Mouse (Mus musculus): Measurements from ENCODE around the gene Gpr162.
"Not testable (repeated sequence)": the region's sequence is repeated elsewhere in the genome, so short reads cannot be mapped to it uniquely, and the experiment has no call there.

Gpr162 gene

GRCm38 (mm10) chr6:124836411-124836810, 27.4 kb downstream of the Gpr162 start:
- DNase-seq, result no peak

- DNase-seq, result peak; percentile 61
Observed at GRCm38 (mm10) chr6:124835531-124835930, 28.3 kb downstream of the Gpr162 start.

DNA sequence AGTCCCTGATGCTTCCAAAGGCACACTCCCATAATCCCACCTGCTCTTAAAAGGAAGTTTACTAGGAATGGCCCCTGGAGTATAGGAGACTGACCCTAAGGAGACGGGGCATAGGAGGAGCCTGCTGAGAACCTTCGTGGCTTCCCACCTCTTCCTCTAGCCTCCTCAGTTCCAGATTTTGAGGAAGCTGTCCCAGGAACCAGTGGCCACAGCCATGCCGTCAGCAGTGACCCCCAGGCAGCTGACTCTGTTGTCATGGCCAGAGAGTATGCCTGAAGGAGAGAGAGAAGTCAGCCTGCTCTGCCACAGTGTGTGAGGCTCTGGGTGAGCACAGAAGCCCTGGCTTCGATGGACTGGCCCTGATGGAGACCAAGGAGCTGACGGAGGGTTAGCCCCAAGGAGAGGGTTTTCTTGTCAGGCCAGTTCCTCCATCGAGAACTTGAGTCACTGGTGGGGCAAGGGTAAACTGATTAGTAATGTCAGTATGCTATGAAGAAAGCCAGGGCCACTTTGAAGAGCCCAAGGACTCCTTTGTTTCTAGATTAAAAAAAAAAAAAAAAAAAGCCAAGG, 29.2 kb downstream of the Gpr162 start:
- peak; percentile 38 for DNase-seq

GRCm38 (mm10) chr6:124831649-124832048, 32.1 kb downstream of the Gpr162 start:
- no peak for DNase-seq

DNA sequence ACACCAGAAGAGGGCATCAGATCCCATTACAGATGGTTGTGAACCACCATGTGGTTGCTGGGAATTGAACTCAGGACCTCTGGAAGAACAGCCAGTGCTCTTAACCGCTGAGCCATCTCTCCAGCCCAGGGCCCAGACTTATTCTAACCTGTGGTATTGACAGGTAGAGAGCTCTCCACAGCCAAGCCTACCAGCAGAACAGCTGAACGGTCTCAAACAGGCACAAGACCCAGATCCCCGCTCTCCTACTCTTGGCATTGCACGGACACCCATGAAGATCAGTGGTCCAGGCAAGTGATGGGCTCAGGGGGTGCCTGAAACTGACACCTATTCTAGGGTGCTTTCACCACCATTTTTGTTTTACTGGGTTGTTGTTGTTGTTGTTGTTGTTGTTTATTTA, 32.6 kb downstream of the Gpr162 start:
- not testable (repeated sequence) for DNase-seq

GRCm38 (mm10) chr6:124829799-124830700, 33.7 kb downstream of the Gpr162 start:
- DNase-seq, result peak; percentile 98

GRCm38 (mm10) chr6:124828868-124829798, 34.6 kb downstream of the Gpr162 start, which contains the start of the genes Usp5 and Cdca3:
Gene Usp5 (minus strand): TSS chr6:124829484.
Gene Cdca3 (plus strand): TSS chr6:124829547.
- DNase-seq, result peak; percentile 99

GRCm38 (mm10) chr6:124828101-124828592, 35.6 kb downstream of the Gpr162 start:
- peak; percentile 40 for DNase-seq

DNA sequence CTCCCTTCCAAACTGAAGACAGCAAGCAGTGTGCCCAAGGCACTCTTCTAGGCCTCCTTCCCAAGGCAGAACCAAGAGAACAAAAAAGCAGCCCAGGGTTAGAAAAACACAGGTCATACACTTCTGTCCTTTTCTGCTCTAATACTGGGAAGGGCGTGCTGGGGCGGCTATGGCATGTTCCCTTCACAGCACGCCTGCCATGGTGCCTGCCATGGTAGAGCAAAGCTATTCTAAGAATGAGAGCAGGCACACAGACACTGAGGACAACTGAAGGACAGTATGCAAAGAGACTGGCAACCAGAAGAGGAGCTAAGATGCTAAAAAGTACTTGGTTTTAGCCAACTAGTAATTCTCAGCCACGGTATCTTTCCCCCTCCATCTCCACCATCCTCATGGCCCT, 41.7 kb downstream of the Gpr162 start:
- no peak for DNase-seq

- no peak for DNase-seq
Observed at GRCm38 (mm10) chr6:124820891-124821290, 42.9 kb downstream of the Gpr162 start.

GRCm38 (mm10) chr6:124817971-124818370, 45.8 kb downstream of the Gpr162 start:
- peak; percentile 42 for DNase-seq

- DNase-seq, result no peak
Observed at GRCm38 (mm10) chr6:124817563-124817962, 46.2 kb downstream of the Gpr162 start.

DNA sequence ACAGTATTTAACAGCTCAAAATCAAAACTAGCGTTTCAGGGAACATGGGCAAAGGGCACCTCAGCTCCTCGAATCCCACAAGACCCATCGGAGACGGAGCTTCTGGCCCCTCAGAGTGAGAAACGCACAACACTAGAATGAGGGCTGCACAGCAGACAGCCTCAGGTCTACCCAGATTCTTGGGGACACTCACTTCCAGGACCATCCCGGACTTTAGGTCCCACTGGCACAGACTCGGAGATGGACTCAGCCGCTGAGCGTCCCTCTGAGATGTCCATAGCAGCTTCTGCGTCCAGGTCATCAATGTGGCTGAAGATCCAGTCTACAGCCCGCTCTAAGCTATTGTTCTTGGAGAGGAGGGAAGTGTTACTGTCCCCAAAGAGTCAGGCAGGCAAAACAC, 46.7 kb downstream of the Gpr162 start:
- DNase-seq, result no peak

- no peak for DNase-seq
Observed at GRCm38 (mm10) chr6:124816611-124817010, 47.2 kb downstream of the Gpr162 start.

- no peak for DNase-seq
Observed at GRCm38 (mm10) chr6:124814858-124815774, 48.7 kb downstream of the Gpr162 start.

GRCm38 (mm10) chr6:124814448-124814847, 49.3 kb downstream of the Gpr162 start:
- no peak for DNase-seq

DNA sequence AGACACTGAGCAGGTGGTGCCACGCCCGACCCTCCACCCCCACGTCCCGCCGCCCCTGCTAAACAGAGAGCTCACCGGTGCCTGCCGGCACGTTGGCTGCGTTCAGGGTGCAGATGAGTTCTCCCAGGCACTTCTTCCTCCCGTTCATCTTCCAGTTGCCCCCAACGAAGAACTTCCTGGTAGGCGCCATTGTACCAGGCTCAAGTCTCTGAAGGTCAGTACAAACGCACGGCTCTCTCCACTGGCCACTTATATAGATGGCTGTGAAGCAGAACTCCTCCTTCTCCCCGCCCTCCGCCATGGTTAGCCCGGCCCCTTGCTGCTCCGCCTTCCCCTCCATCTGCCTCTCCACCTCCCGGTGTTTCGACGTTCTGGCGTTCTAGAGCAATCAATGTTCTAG, 49.9 kb downstream of the Gpr162 start, which contains the start of gene Tpi1:
Gene Tpi1 (minus strand): TSS at position 364 of the 400 bp plus-strand sequence.
- peak; percentile 95 for DNase-seq

DNA sequence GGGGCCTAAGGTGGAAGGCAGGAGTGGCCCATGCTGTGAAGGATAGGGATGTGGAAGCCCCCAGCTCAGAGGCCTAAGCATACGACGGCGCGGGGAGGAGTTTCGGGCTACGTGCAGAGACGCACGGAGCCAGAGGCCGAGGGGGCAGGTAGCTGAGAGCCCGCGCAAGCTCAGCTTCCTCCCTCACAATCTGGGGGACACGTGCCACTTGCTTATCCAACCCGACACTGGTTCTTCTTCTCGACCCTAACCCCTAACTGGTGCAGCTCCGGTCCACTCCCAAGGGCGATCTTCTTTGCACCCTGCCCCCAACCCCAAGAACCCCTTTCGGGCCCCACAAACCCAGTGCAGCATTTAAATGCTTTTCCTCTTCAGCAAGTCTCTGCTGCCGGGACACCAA, 50.3 kb downstream of the Gpr162 start:
- peak; percentile 67 for DNase-seq

- DNase-seq, result no peak
Observed at GRCm38 (mm10) chr6:124812848-124813247, 50.9 kb downstream of the Gpr162 start.

GRCm38 (mm10) chr6:124811701-124812560, 51.9 kb downstream of the Gpr162 start:
- no peak for DNase-seq

DNA sequence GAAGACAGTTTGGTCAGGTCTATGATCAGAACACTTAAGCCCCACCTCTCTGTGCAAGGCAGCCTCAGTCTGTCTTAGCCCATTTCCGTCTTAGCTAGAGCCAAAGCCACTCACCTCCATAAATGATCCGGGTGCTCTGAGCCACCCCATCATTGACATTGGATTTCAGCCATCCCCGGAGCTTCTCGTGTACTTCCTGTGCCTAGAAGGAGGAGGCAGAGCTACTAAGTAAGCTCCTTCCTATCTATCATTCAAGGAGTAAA, 52.4 kb downstream of the Gpr162 start:
- no peak for DNase-seq
